Mouse (Mus musculus): ENCODE data around the gene Spint4. TPM values are rescaled to one million over a fixed set of nuclear protein-coding genes. Genes with fewer than 3 reads are reported as not detected.

The Spint4 gene
- polyA plus RNA-seq, 1 experiment from 2014 or later, result not detected

DNA sequence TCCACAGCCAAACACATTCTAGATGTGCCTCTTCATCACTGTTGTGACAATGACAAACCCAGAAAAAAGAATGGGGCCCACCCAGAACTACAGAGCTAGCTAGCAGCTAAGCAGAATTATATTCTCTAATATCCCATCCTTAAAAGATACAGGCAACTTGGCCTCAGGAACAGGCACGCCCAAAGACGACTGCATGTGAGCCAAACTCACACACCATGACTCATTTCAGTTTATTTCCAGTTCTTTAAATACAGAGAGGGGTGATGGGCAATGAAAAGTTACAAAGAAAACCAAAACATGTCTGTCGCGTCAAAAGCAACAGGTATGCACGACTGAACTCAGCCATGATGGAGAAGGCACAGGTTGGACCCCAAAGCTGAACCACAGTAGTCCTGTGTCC is 37.1 kb downstream of the Spint4 start:
- WGBS, result 95% methylated on average over 5 of the region's 5 CpGs
- Histone ChIP-seq H3K9ac (replicated peaks; ENCODE audit: low read length) (no peak overlapping the region), H3K36me3 (replicated peaks; ENCODE audit: control insufficient read depth, insufficient read depth, low read depth, low read length) (no peaks in the 10 kb centered on the region), H3K9me3 (replicated peaks; ENCODE audit: control insufficient read depth, low read length) (no peaks in the 10 kb centered on the region), H3K4me3 (ENCODE audit: low read depth, low read length) (no peak overlapping the region), H3K4me2 (ENCODE audit: low read depth, low read length) (no peak overlapping the region), H3K4me1 (ENCODE audit: control insufficient read depth, insufficient read depth, low read length) (no peaks in the 10 kb centered on the region), H3K27me3 (ENCODE audit: control insufficient read depth, insufficient read depth, low read length) (no peaks in the 10 kb centered on the region), H3K27ac (replicated peaks; ENCODE audit: low read depth, low read length) (no peak overlapping the region)
- no peak for ATAC-seq (replicated peaks; ENCODE audit: insufficient number of reproducible peaks, low FRiP score, low TSS enrichment, low read depth)
- no peak for DNase-seq (ENCODE audit: low spot score)

DNA sequence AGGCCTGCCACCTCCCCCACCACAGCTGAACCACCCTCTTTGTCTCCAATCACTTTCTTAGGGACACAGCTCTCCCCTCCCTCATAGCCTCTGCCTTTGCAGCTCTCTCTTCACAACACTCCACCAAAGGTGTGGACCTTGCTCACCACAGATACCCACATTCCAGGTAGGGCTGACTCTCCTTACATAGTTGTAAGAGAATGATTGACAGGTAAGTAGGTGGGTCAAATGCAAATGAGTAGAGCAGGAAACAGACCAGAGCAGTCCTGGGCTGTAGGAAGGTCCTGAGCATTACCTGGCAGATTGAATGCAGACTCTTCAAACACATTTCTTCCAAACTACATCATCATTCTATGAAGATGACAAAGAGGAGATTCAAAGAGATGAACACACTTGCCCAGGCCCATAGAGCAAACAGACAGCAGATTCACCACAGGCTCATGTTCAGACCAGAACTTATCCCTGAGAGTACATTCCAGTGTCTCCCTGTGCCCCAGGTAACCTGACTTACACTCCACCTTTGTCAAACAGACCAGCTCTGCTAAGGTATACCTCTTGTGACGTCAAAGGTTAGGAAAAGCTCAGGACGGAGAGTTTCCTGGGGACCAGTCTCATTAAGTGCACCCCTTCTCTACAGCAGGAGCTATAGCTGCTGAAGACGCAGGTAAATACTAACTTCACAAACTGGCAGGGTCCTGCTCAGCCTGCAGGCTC is 39.2 kb downstream of the Spint4 start:
- Histone ChIP-seq H3K9me3 (replicated peaks; ENCODE audit: control insufficient read depth, low read length) (no peaks in the 10 kb centered on the region), H3K27me3 (ENCODE audit: control insufficient read depth, insufficient read depth, low read length) (no peaks in the 10 kb centered on the region), H3K4me3 (ENCODE audit: low read depth, low read length) (no peak overlapping the region), H3K36me3 (replicated peaks; ENCODE audit: control insufficient read depth, insufficient read depth, low read depth, low read length) (no peaks in the 10 kb centered on the region), H3K4me1 (ENCODE audit: control insufficient read depth, insufficient read depth, low read length) (no peaks in the 10 kb centered on the region), H3K27ac (replicated peaks; ENCODE audit: low read depth, low read length) (no peak overlapping the region), H3K4me2 (ENCODE audit: low read depth, low read length) (no peak overlapping the region), H3K9ac (replicated peaks; ENCODE audit: low read length) (no peak overlapping the region)
- WGBS, result 64% methylated on average over 3 of the region's 3 CpGs
- DNase-seq (ENCODE audit: low spot score) (no peak), ATAC-seq (replicated peaks; ENCODE audit: insufficient number of reproducible peaks, low FRiP score, low TSS enrichment, low read depth) (no peak)

DNA sequence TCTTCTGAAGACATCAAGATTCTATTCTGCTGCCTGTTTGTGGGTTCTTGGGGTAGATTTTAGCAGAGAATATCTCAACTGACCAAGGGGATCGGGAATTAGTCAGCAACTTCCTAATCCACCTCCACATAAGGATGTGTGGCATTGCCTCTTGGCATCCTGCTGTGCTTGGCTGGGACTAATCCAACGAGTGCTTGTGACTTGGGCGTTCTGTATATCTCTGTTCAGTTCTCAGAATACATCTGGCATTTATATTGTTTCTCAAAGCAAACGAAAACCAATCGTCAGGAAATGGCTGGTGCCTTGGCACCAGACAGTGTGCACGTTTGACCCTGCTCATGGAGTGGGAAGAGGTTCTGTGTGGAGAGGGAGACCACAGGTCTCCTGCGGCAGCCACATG is 41.6 kb downstream of the Spint4 start:
- Histone ChIP-seq H3K4me2 (ENCODE audit: low read depth, low read length) (no peak overlapping the region), H3K4me1 (ENCODE audit: control insufficient read depth, insufficient read depth, low read length) (no peaks in the 10 kb centered on the region), H3K27ac (replicated peaks; ENCODE audit: low read depth, low read length) (no peak overlapping the region), H3K36me3 (replicated peaks; ENCODE audit: control insufficient read depth, insufficient read depth, low read depth, low read length) (no peaks in the 10 kb centered on the region), H3K4me3 (ENCODE audit: low read depth, low read length) (no peak overlapping the region), H3K9me3 (replicated peaks; ENCODE audit: control insufficient read depth, low read length) (no peaks in the 10 kb centered on the region), H3K9ac (replicated peaks; ENCODE audit: low read length) (no peak overlapping the region), H3K27me3 (ENCODE audit: control insufficient read depth, insufficient read depth, low read length) (no peaks in the 10 kb centered on the region)
- DNase-seq (ENCODE audit: low spot score) (no peak), ATAC-seq (replicated peaks; ENCODE audit: insufficient number of reproducible peaks, low FRiP score, low TSS enrichment, low read depth) (no peak)
- WGBS, result 55% methylated on average over 7 of the region's 7 CpGs

DNA sequence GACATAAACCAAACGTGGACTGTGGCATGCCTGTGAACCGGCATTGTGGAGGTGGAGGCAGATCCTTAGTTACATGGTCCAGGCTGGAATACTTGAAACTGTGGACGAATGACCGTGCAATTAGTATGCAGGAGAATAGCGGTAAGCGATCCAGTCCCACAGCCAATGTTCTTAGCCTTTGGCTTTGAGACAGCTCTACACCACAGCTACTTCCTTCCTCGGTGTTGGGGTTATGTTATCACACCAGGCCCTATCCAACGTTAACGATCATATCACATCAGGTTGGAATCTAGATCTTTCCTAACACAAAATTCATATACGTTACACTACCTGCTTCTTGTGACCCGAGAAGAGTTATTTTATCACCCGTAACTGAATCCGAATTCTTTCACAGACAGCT is 46.7 kb downstream of the Spint4 start:
- DNase-seq (ENCODE audit: low spot score), result no peak
- no peak overlapping the region; the same call in 1 of the 2 replicates for H3K9ac ChIP-seq (replicated peaks; ENCODE audit: low read length)
- H3K27me3 ChIP-seq (ENCODE audit: control insufficient read depth, insufficient read depth, low read length), result no peaks in the 10 kb centered on the region
- peak overlapping the region; percentile 85; the same call in 1 of the 2 replicates for H3K4me3 ChIP-seq (ENCODE audit: low read depth, low read length)
- WGBS, result 75% methylated on average over 13 of the region's 13 CpGs
- no peak for ATAC-seq (replicated peaks; ENCODE audit: insufficient number of reproducible peaks, low FRiP score, low TSS enrichment, low read depth)
- peak overlapping the region; percentile 69 for H3K4me2 ChIP-seq (ENCODE audit: low read depth, low read length)
- no peak overlapping the region for H3K27ac ChIP-seq (replicated peaks; ENCODE audit: low read depth, low read length)
- no peaks in the 10 kb centered on the region for H3K9me3 ChIP-seq (replicated peaks; ENCODE audit: control insufficient read depth, low read length)
- H3K4me1 ChIP-seq (ENCODE audit: control insufficient read depth, insufficient read depth, low read length), result no peaks in the 10 kb centered on the region
- H3K36me3 ChIP-seq (replicated peaks; ENCODE audit: control insufficient read depth, insufficient read depth, low read depth, low read length), result no peaks in the 10 kb centered on the region

- no peaks in the 10 kb centered on the region for H3K27me3 ChIP-seq (ENCODE audit: control insufficient read depth, insufficient read depth, low read length)
- no peaks in the 10 kb centered on the region; the same call in 1 of the 2 replicates for H3K36me3 ChIP-seq (replicated peaks; ENCODE audit: control insufficient read depth, insufficient read depth, low read depth, low read length)
- H3K27ac ChIP-seq (replicated peaks; ENCODE audit: low read depth, low read length), result no peak within 1 kb of the TSS
- peak; percentile 94 for DNase-seq (ENCODE audit: low spot score)
- H3K4me3 ChIP-seq (ENCODE audit: low read depth, low read length), result peak within 1 kb of the TSS; percentile 85
- no peaks in the 10 kb centered on the region for H3K9me3 ChIP-seq (replicated peaks; ENCODE audit: control insufficient read depth, low read length)
- WGBS, result under 1% methylated on average over 46 of the region's 70 CpGs
- H3K9ac ChIP-seq (replicated peaks; ENCODE audit: low read length), result peak within 1 kb of the TSS; percentile 84
- H3K4me2 ChIP-seq (ENCODE audit: low read depth, low read length), result peak within 1 kb of the TSS; percentile 69
- H3K4me1 ChIP-seq (ENCODE audit: control insufficient read depth, insufficient read depth, low read length), result no peaks in the 10 kb centered on the region
- peak; percentile 88 for ATAC-seq (replicated peaks; ENCODE audit: insufficient number of reproducible peaks, low FRiP score, low TSS enrichment, low read depth)
These were observed 47.7 kb downstream of the Spint4 start, which contains the start of the genes Wfdc3 and Dnttip1 for GRCm38 (mm10) chr2:164745843-164746479. Wfdc3 (minus strand) TSS chr2:164745931. Dnttip1 (plus strand) TSS chr2:164745983.

DNA sequence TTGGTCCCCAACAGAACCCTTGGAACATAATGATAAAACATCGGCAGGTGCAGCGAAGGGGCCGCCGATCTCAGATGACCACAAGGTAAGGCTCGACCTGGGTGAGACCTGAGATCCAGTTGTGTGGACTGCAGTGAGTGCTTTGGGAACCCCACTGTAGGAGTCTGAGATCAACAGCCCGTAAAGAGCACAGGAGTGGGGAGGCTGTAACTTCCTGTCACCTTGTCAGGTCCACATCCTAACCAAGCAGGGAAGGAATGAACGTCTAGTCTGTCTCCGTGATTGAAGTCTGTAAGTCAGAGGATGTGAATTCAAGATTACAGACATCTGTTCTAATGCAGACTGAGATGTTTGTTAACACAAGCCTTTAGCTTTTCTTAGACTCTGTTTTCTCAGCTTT is 48.4 kb downstream of the Spint4 start:
- peak overlapping the region; percentile 69 for H3K4me2 ChIP-seq (ENCODE audit: low read depth, low read length)
- H3K36me3 ChIP-seq (replicated peaks; ENCODE audit: control insufficient read depth, insufficient read depth, low read depth, low read length), result no peaks in the 10 kb centered on the region; the same call in 1 of the 2 replicates
- no peaks in the 10 kb centered on the region for H3K27me3 ChIP-seq (ENCODE audit: control insufficient read depth, insufficient read depth, low read length)
- no peaks in the 10 kb centered on the region for H3K4me1 ChIP-seq (ENCODE audit: control insufficient read depth, insufficient read depth, low read length)
- DNase-seq (ENCODE audit: low spot score), result no peak
- H3K9me3 ChIP-seq (replicated peaks; ENCODE audit: control insufficient read depth, low read length), result no peaks in the 10 kb centered on the region
- no peak overlapping the region for H3K27ac ChIP-seq (replicated peaks; ENCODE audit: low read depth, low read length)
- H3K9ac ChIP-seq (replicated peaks; ENCODE audit: low read length), result peak overlapping the region; percentile 84
- H3K4me3 ChIP-seq (ENCODE audit: low read depth, low read length), result peak overlapping the region; percentile 85
- WGBS, result 54% methylated on average over 8 of the region's 8 CpGs
- no peak for ATAC-seq (replicated peaks; ENCODE audit: insufficient number of reproducible peaks, low FRiP score, low TSS enrichment, low read depth)

- no peak overlapping the region for H3K27ac ChIP-seq (replicated peaks; ENCODE audit: low read depth, low read length)
- H3K9ac ChIP-seq (replicated peaks; ENCODE audit: low read length), result no peak overlapping the region
- ATAC-seq (replicated peaks; ENCODE audit: insufficient number of reproducible peaks, low FRiP score, low TSS enrichment, low read depth), result no peak
- WGBS, result 94% methylated on average over 4 of the region's 4 CpGs
- DNase-seq (ENCODE audit: low spot score), result no peak
- no peak overlapping the region for H3K4me3 ChIP-seq (ENCODE audit: low read depth, low read length)
- no peaks in the 10 kb centered on the region for H3K27me3 ChIP-seq (ENCODE audit: control insufficient read depth, insufficient read depth, low read length)
- no peaks in the 10 kb centered on the region for H3K4me1 ChIP-seq (ENCODE audit: control insufficient read depth, insufficient read depth, low read length)
- H3K9me3 ChIP-seq (replicated peaks; ENCODE audit: control insufficient read depth, low read length), result no peaks in the 10 kb centered on the region
- H3K36me3 ChIP-seq (replicated peaks; ENCODE audit: control insufficient read depth, insufficient read depth, low read depth, low read length), result no peaks in the 10 kb centered on the region; the same call in none of the 2 replicates
- no peak overlapping the region for H3K4me2 ChIP-seq (ENCODE audit: low read depth, low read length)
These were observed 49.9 kb downstream of the Spint4 start for GRCm38 (mm10) chr2:164748191-164748590.

GRCm38 (mm10) chr2:164748991-164749390 is 50.7 kb downstream of the Spint4 start:
- Histone ChIP-seq H3K36me3 (replicated peaks; ENCODE audit: control insufficient read depth, insufficient read depth, low read depth, low read length) (peaks cover under 1% of the 10 kb centered on the region), H3K4me1 (ENCODE audit: control insufficient read depth, insufficient read depth, low read length) (no peaks in the 10 kb centered on the region), H3K4me2 (ENCODE audit: low read depth, low read length) (no peak overlapping the region), H3K9me3 (replicated peaks; ENCODE audit: control insufficient read depth, low read length) (no peaks in the 10 kb centered on the region), H3K9ac (replicated peaks; ENCODE audit: low read length) (no peak overlapping the region), H3K27me3 (ENCODE audit: control insufficient read depth, insufficient read depth, low read length) (no peaks in the 10 kb centered on the region), H3K27ac (replicated peaks; ENCODE audit: low read depth, low read length) (no peak overlapping the region), H3K4me3 (ENCODE audit: low read depth, low read length) (no peak overlapping the region)
- ATAC-seq (replicated peaks; ENCODE audit: insufficient number of reproducible peaks, low FRiP score, low TSS enrichment, low read depth) (no peak), DNase-seq (ENCODE audit: low spot score) (no peak)
- WGBS, result 89% methylated on average over 6 of the region's 6 CpGs

All from embryonic facial prominence, embryonic 11.5 days (tissue).